Mouse (Mus musculus): ENCODE measurements at regions not wholly inside any gene's neighbourhood (a gene's known extent, or its start where the extent isn't known, plus 50 kb on each side); places are given as distances from the start of the nearest gene placed in this dataset.

GRCm38 (mm10) chr7:66547694-66548093 lies 120.4 kb upstream of the Aldh1a3 start:
- Histone ChIP-seq H3K9ac (ENCODE audit: low read depth, poor library complexity, severe bottlenecking) (no peak overlapping the region), H3K27ac (ENCODE audit: insufficient read depth, low read length) (no peak overlapping the region), H3K27me3 (ENCODE audit: control insufficient read depth, insufficient read depth, low read length, poor library complexity, severe bottlenecking) (no peaks in the 10 kb centered on the region), H3K4me3 (ENCODE audit: low read depth, low read length) (no peak overlapping the region), H3K9me3 (replicated peaks; ENCODE audit: control insufficient read depth, insufficient read depth, low read length, poor library complexity, severe bottlenecking) (0 out of 2 replicates have a peak, but pooled peaks cover 3% of the 10 kb centered on the region), H3K36me3 (ENCODE audit: control insufficient read depth, insufficient read depth, low read length, poor library complexity, severe bottlenecking) (no peaks in the 10 kb centered on the region), H3K4me1 (ENCODE audit: control insufficient read depth, insufficient read depth, low read length) (no peaks in the 10 kb centered on the region)
- TF ChIP-seq POLR2A (IDR thresholded peaks at IDR 0.05; ENCODE audit: insufficient read depth, low read length), result no peak
- no peak for TF ChIP-seq EP300 (IDR thresholded peaks at IDR 0.05; ENCODE audit: insufficient read depth, low read depth, low read length)
- no peak for TF ChIP-seq CTCF (IDR thresholded peaks at IDR 0.05; ENCODE audit: low read depth, low read length)

DNA sequence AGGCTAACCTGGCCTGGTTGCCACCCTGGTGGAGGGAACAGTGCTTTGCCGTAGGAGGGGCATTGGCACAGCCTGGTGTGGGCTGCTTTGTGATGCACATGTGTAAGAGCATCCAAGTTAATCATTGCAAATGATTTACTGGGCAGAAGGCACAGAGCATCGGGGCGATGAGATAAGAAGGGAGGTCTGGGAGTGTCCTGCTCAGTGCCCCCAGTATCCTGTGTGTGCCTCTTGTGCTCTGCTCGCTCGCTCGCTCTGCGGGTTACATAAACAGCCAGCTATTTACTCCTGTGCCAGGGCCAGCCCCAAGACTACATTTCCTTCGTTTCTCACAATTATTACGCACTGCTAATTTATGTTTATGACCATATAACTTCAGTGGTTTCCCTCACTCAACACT lies 117.9 kb upstream of the Aldh1a3 start:
- Histone ChIP-seq H3K9ac (ENCODE audit: low read depth, poor library complexity, severe bottlenecking) (no peak overlapping the region), H3K27ac (ENCODE audit: insufficient read depth, low read length) (no peak overlapping the region), H3K36me3 (ENCODE audit: control insufficient read depth, insufficient read depth, low read length, poor library complexity, severe bottlenecking) (no peaks in the 10 kb centered on the region), H3K4me1 (ENCODE audit: control insufficient read depth, insufficient read depth, low read length) (no peaks in the 10 kb centered on the region), H3K4me3 (ENCODE audit: low read depth, low read length) (no peak overlapping the region), H3K9me3 (replicated peaks; ENCODE audit: control insufficient read depth, insufficient read depth, low read length, poor library complexity, severe bottlenecking) (0 out of 2 replicates have a peak, but pooled peaks cover 3% of the 10 kb centered on the region), H3K27me3 (ENCODE audit: control insufficient read depth, insufficient read depth, low read length, poor library complexity, severe bottlenecking) (no peaks in the 10 kb centered on the region)
- TF ChIP-seq CTCF (IDR thresholded peaks at IDR 0.05; ENCODE audit: low read depth, low read length) (no peak), EP300 (IDR thresholded peaks at IDR 0.05; ENCODE audit: insufficient read depth, low read depth, low read length) (no peak), POLR2A (IDR thresholded peaks at IDR 0.05; ENCODE audit: insufficient read depth, low read length) (no peak)

DNA sequence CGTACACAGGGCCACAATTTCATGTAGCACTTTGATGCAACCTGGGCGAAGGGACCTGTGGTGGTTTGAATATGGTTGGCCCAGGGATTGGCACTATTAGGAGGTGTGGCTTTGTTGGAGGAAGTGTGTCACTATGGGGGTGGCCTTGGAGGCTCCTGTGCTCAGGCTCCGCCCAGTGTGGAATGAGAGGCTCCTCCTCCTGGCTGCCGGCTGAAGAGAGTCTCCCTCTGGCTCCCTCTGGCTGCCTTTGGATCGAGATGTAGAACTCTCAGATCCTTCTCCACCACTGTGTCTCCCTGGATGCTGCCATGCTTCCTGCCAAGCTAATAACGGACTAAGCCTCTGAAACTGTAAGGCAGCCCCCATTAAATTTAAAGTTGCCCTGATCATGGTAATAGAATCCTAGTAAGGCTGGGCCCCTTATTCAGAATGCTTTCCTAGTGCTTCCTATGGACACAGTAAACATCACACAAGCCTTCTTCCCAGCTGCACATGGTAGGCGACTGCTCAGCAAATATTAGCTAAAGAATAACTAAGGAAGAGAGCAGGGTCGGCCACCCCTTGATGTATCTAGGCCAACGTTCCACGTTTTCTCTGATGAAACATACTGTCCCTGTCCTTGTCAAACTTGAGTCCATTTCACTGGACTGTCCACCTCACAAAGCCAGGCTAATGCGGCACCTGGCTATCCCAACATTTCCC lies 117.2 kb upstream of the Aldh1a3 start:
- Histone ChIP-seq H3K4me3 (ENCODE audit: low read depth, low read length) (no peak overlapping the region), H3K9ac (ENCODE audit: low read depth, poor library complexity, severe bottlenecking) (no peak overlapping the region), H3K4me1 (ENCODE audit: control insufficient read depth, insufficient read depth, low read length) (no peaks in the 10 kb centered on the region), H3K9me3 (replicated peaks; ENCODE audit: control insufficient read depth, insufficient read depth, low read length, poor library complexity, severe bottlenecking) (0 out of 2 replicates have a peak, but pooled peaks cover 3% of the 10 kb centered on the region), H3K27me3 (ENCODE audit: control insufficient read depth, insufficient read depth, low read length, poor library complexity, severe bottlenecking) (no peaks in the 10 kb centered on the region), H3K36me3 (ENCODE audit: control insufficient read depth, insufficient read depth, low read length, poor library complexity, severe bottlenecking) (no peaks in the 10 kb centered on the region), H3K27ac (ENCODE audit: insufficient read depth, low read length) (no peak overlapping the region)
- TF ChIP-seq CTCF (IDR thresholded peaks at IDR 0.05; ENCODE audit: low read depth, low read length) (peak; percentile 30), POLR2A (IDR thresholded peaks at IDR 0.05; ENCODE audit: insufficient read depth, low read length) (no peak)

DNA sequence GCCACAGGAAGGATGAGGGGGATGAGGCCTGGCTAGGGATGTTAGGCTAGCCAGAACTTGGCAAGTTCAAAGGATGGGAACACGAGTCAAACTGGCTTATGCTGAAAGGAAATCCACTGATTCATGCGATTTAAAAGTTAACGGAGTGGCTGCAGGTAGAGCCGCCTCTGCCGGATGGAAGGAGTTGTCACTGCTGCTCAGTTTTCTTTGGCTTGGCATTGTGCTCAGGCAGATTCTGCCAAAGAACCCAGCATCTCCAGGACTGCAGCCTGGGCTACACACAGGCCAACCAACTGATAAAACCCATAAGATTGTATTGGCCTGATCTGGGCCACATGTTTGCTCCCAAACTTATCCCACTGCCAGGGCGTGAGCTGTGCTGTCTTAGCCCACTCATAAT lies 105.3 kb upstream of the Aldh1a3 start:
- H3K27me3 ChIP-seq (ENCODE audit: control insufficient read depth, insufficient read depth, low read length, poor library complexity, severe bottlenecking), result no peaks in the 10 kb centered on the region
- H3K4me1 ChIP-seq (ENCODE audit: control insufficient read depth, insufficient read depth, low read length), result no peaks in the 10 kb centered on the region
- H3K9ac ChIP-seq (ENCODE audit: low read depth, poor library complexity, severe bottlenecking), result no peak overlapping the region
- no peak overlapping the region for H3K4me3 ChIP-seq (ENCODE audit: low read depth, low read length)
- no peaks in the 10 kb centered on the region for H3K9me3 ChIP-seq (replicated peaks; ENCODE audit: control insufficient read depth, insufficient read depth, low read length, poor library complexity, severe bottlenecking)
- TF ChIP-seq POLR2A (IDR thresholded peaks at IDR 0.05; ENCODE audit: insufficient read depth, low read length) (no peak), EP300 (IDR thresholded peaks at IDR 0.05; ENCODE audit: insufficient read depth, low read depth, low read length) (no peak), CTCF (IDR thresholded peaks at IDR 0.05; ENCODE audit: low read depth, low read length) (no peak)
- H3K27ac ChIP-seq (ENCODE audit: insufficient read depth, low read length), result no peak overlapping the region
- H3K36me3 ChIP-seq (ENCODE audit: control insufficient read depth, insufficient read depth, low read length, poor library complexity, severe bottlenecking), result no peaks in the 10 kb centered on the region

DNA sequence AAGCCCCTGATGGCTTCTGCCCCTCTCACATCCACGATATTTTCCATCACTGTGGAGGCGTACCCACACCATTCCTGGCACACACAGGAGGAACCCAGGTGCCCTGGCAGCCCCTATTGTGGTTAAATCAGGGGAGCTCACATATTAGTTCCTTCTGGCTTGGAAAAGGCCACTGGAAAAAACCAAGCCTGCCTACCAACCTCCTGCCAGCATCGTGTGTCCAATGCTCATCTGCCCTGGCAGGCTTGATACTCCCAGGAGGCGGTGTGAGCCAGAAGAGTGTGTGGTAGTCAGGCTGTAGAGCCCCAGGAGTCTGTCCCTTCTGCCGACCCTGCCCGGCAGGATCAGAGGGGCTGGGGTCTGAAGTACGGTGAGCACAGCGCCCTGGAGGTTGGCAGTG lies 104.7 kb upstream of the Aldh1a3 start:
- Histone ChIP-seq H3K9ac (ENCODE audit: low read depth, poor library complexity, severe bottlenecking) (no peak overlapping the region), H3K27me3 (ENCODE audit: control insufficient read depth, insufficient read depth, low read length, poor library complexity, severe bottlenecking) (no peaks in the 10 kb centered on the region), H3K36me3 (ENCODE audit: control insufficient read depth, insufficient read depth, low read length, poor library complexity, severe bottlenecking) (no peaks in the 10 kb centered on the region), H3K27ac (ENCODE audit: insufficient read depth, low read length) (no peak overlapping the region), H3K9me3 (replicated peaks; ENCODE audit: control insufficient read depth, insufficient read depth, low read length, poor library complexity, severe bottlenecking) (no peaks in the 10 kb centered on the region), H3K4me1 (ENCODE audit: control insufficient read depth, insufficient read depth, low read length) (no peaks in the 10 kb centered on the region), H3K4me3 (ENCODE audit: low read depth, low read length) (no peak overlapping the region)
- TF ChIP-seq EP300 (IDR thresholded peaks at IDR 0.05; ENCODE audit: insufficient read depth, low read depth, low read length) (no peak), CTCF (IDR thresholded peaks at IDR 0.05; ENCODE audit: low read depth, low read length) (no peak), POLR2A (IDR thresholded peaks at IDR 0.05; ENCODE audit: insufficient read depth, low read length) (no peak)

GRCm38 (mm10) chr7:66531111-66531510 lies 103.8 kb upstream of the Aldh1a3 start:
- Histone ChIP-seq H3K27ac (ENCODE audit: insufficient read depth, low read length) (no peak overlapping the region), H3K9ac (ENCODE audit: low read depth, poor library complexity, severe bottlenecking) (no peak overlapping the region), H3K4me3 (ENCODE audit: low read depth, low read length) (no peak overlapping the region), H3K4me1 (ENCODE audit: control insufficient read depth, insufficient read depth, low read length) (no peaks in the 10 kb centered on the region), H3K9me3 (replicated peaks; ENCODE audit: control insufficient read depth, insufficient read depth, low read length, poor library complexity, severe bottlenecking) (no peaks in the 10 kb centered on the region), H3K36me3 (ENCODE audit: control insufficient read depth, insufficient read depth, low read length, poor library complexity, severe bottlenecking) (no peaks in the 10 kb centered on the region), H3K27me3 (ENCODE audit: control insufficient read depth, insufficient read depth, low read length, poor library complexity, severe bottlenecking) (no peaks in the 10 kb centered on the region)
- TF ChIP-seq EP300 (IDR thresholded peaks at IDR 0.05; ENCODE audit: insufficient read depth, low read depth, low read length) (no peak), CTCF (IDR thresholded peaks at IDR 0.05; ENCODE audit: low read depth, low read length) (no peak), POLR2A (IDR thresholded peaks at IDR 0.05; ENCODE audit: insufficient read depth, low read length) (no peak)
